Mouse (Mus musculus) CH12.LX (cell line): ENCODE measurements around the gene Clrn2. TPM values are rescaled to one million over a fixed set of nuclear protein-coding genes. Genes with fewer than 3 reads are reported as not detected.

Experiments used
- DNase-seq: peaks from one replicate; pipeline ENCODE4 v3.0.0-alpha.2; 2013; ENCODE audit errors: extremely low read depth
- H3K27ac ChIP-seq: 2 replicates; pipeline ENCODE4 v1.5.1; 2012; ENCODE audit warnings: low read depth, mild to moderate bottlenecking, control low read depth, moderate library complexity; ENCODE audit not compliant: insufficient read depth
- H3K27me3 ChIP-seq: replicated peaks from 2 replicates; pipeline ENCODE3; 2012; ENCODE audit warnings: inconsistent platforms
- H3K36me3 ChIP-seq, 2 experiments: replicated peaks in 1 of 2; 2 replicates each; pipeline versions ENCODE3 to v1.6.1; 2012; ENCODE audit warnings: inconsistent platforms in 1 of 2, low read length in 1 of 2, mild to moderate bottlenecking in 1 of 2, mixed read lengths in 1 of 2, moderate library complexity in 1 of 2; ENCODE audit not compliant: control insufficient read depth in 1 of 2, insufficient read depth in 1 of 2
- H3K4me1 ChIP-seq, 2 experiments: 2 replicates each; pipeline ENCODE4 v1.6.1; 2012; ENCODE audit warnings: inconsistent platforms in 1 of 2, moderate library complexity in 1 of 2; ENCODE audit not compliant: insufficient read depth in 2 of 2, control insufficient read depth in 1 of 2
- H3K4me2 ChIP-seq: 2 replicates; pipeline ENCODE4 v1.6.1; 2012; ENCODE audit warnings: low read depth, mild to moderate bottlenecking, control low read depth; ENCODE audit not compliant: poor library complexity, insufficient read depth, severe bottlenecking
- H3K4me3 ChIP-seq, 3 experiments: fragments of 150-350 bp in 1 of 3; sonication (generic) in 1 of 3; replicated peaks in 1 of 3; 2 replicates each; pipeline versions ENCODE3 to v1.5.1; 2011 to 2012; ENCODE audit warnings: low read depth in 2 of 3, low read length in 2 of 3, mild to moderate bottlenecking in 2 of 3, moderate library complexity in 2 of 3, control low read depth in 1 of 3, improper control_type of control experiment in 1 of 3, inconsistent platforms in 1 of 3, mixed read lengths in 1 of 3; ENCODE audit not compliant: poor library complexity in 1 of 3
- H3K79me2 ChIP-seq: replicated peaks from 2 replicates; pipeline ENCODE4 v1.6.1; 2012; ENCODE audit warnings: mild to moderate bottlenecking, moderate library complexity; ENCODE audit not compliant: control insufficient read depth, poor library complexity, insufficient read depth, severe bottlenecking; ENCODE audit errors: extremely low read depth
- H3K9ac ChIP-seq: 2 replicates; pipeline ENCODE4 v1.6.1; 2012; ENCODE audit warnings: low read depth, mild to moderate bottlenecking, control low read depth, moderate library complexity; ENCODE audit not compliant: insufficient read depth
- H3K9me3 ChIP-seq: replicated peaks from 2 replicates; pipeline ENCODE3; 2012; ENCODE audit warnings: low read length, inconsistent platforms, mixed read lengths
- BHLHE40 ChIP-seq: IDR thresholded peaks from 2 replicates; pipeline ENCODE4 v1.6.1; 2011; ENCODE audit warnings: mild to moderate bottlenecking, low read depth, low read length, improper control_type of control experiment
- CHD1 ChIP-seq: IDR thresholded peaks from 2 replicates; pipeline ENCODE4 v1.6.1; 2012; ENCODE audit warnings: low read depth, low read length, improper control_type of control experiment, inconsistent platforms
- ELF1 ChIP-seq: IDR thresholded peaks from 2 replicates; pipeline ENCODE4 v1.6.1; 2014; ENCODE audit warnings: low read depth, mild to moderate bottlenecking, inconsistent platforms, low read length, improper control_type of control experiment
- EP300 ChIP-seq: IDR thresholded peaks from 2 replicates; pipeline ENCODE4 v1.6.1; 2011; ENCODE audit warnings: low read length, improper control_type of control experiment
- GABPA ChIP-seq: IDR thresholded peaks from 2 replicates; pipeline ENCODE4 v1.6.1; 2012; ENCODE audit warnings: low read depth, low read length, improper control_type of control experiment, inconsistent platforms; ENCODE audit not compliant: insufficient replicate concordance
- HCFC1 ChIP-seq: IDR thresholded peaks from 2 replicates; pipeline ENCODE4 v1.6.1; 2012; ENCODE audit warnings: low read depth, mild to moderate bottlenecking, inconsistent platforms, low read length, improper control_type of control experiment
- JUN ChIP-seq: IDR thresholded peaks from 2 replicates; pipeline ENCODE4 v1.6.1; 2011; ENCODE audit warnings: low read depth, mild to moderate bottlenecking, low read length, improper control_type of control experiment, moderate library complexity; ENCODE audit not compliant: insufficient read depth
- JUND ChIP-seq: conservative IDR thresholded peaks from 2 replicates; pipeline ENCODE4 v1.6.1; 2011; ENCODE audit warnings: low read depth, low read length, improper control_type of control experiment
- NELFE ChIP-seq: IDR thresholded peaks from 2 replicates; pipeline ENCODE4 v1.6.1; 2011; ENCODE audit warnings: low read depth, low read length, improper control_type of control experiment
- PAX5 ChIP-seq: IDR thresholded peaks from 2 replicates; pipeline ENCODE4 v1.6.1; 2012; ENCODE audit warnings: low read length, inconsistent platforms, mixed read lengths
- RAD21 ChIP-seq: IDR thresholded peaks from 2 replicates; pipeline ENCODE4 v1.6.1; 2011; ENCODE audit warnings: low read depth, mild to moderate bottlenecking, low read length, improper control_type of control experiment, moderate library complexity
- SIN3A ChIP-seq: IDR thresholded peaks from 2 replicates; pipeline ENCODE4 v1.6.1; 2012; ENCODE audit warnings: low read length, improper control_type of control experiment, inconsistent platforms
- UBTF ChIP-seq: IDR thresholded peaks from 2 replicates; pipeline ENCODE4 v1.6.1; 2012; ENCODE audit warnings: low read depth, mild to moderate bottlenecking, inconsistent platforms, low read length, improper control_type of control experiment, moderate library complexity
- USF2 ChIP-seq: conservative IDR thresholded peaks from 2 replicates; pipeline ENCODE4 v1.6.1; 2011; ENCODE audit warnings: low read depth, low read length, improper control_type of control experiment
- dilution Hi-C: fragments of 300-500 bp; cut with MboI; formaldehyde crosslinking; loops from 2 replicates; pipeline ENCODE4 v1.14.3; 2020; ENCODE audit warnings: low sequenced_read_pairs; ENCODE audit not compliant: extremely low pct_unique_long_range_greater_than_20kb, extremely low pct_ligation_motif_present
- in situ Hi-C: fragments of 300-500 bp; cut with MboI; formaldehyde crosslinking; loops from 3 replicates; pipeline ENCODE4 v1.14.3; 2019; ENCODE audit warnings: low sequenced_read_pairs, low pct_ligation_motif_present, low pct_unique_long_range_greater_than_20kb, mixed read lengths
- polyA plus RNA-seq: library from polyadenylated mRNA; unstranded; fragments of >175 nt; gene quantifications from 2 replicates; pipeline ENCODE4 v1.2.1, GENCODE M21; 2012; ENCODE audit warnings: low read depth; ENCODE audit not compliant: insufficient read length
- total RNA-seq, 2 experiments: library from RNA; depleted of rRNA; stranded (reverse); fragments of 300-350 nt in 1 of 2; fragments of >200 nt in 1 of 2; gene quantifications; 2 replicates each; pipeline ENCODE4 v1.2.3; 2012 to 2014

The Clrn2 gene
- total and polyA plus RNA-seq, 3 experiments: not detected

DNA sequence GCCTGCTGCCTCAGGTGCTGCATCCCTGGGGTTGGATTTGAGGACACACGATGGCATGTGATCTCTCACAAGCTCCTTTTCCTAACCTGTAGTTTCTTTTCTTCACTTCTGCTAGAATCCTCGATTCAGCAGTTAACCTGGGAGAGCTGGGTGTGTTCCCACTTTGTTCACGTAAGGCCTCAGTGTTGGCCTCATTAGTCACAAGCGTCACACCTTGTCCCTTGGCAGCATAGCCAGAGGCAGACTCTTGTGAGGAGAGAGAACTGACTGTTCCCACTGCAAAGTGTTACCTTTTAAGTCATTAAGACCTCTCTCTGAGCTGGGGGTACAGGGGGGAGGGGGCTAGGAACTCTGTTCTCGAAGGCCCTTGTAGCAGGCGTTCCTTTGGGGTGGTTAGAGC, 59.4 kb downstream of the Clrn2 start:
- dilution Hi-C loops (no loop called here), in situ Hi-C loops (no loop called here)
- Histone ChIP-seq H3K27me3 (no peaks in the 10 kb centered on the region), H3K4me2 (no peak overlapping the region), H3K9ac (no peak overlapping the region), H3K36me3 (peaks cover 23 to 87% of the 10 kb centered on the region in 2 experiments), H3K27ac (no peak overlapping the region), H3K4me3 (no peak overlapping the region), H3K4me1 (peaks cover 2 to 32% of the 10 kb centered on the region in 2 experiments; a peak in 3 of 4 replicates), H3K79me2 (no peaks in the 10 kb centered on the region), H3K9me3 (no peaks in the 10 kb centered on the region)
- DNase-seq: no peak
- no peak for TF ChIP-seq UBTF
- TF ChIP-seq JUND: no peak
- TF ChIP-seq PAX5: no peak
- TF ChIP-seq JUN: no peak
- TF ChIP-seq CHD1: no peak

DNA sequence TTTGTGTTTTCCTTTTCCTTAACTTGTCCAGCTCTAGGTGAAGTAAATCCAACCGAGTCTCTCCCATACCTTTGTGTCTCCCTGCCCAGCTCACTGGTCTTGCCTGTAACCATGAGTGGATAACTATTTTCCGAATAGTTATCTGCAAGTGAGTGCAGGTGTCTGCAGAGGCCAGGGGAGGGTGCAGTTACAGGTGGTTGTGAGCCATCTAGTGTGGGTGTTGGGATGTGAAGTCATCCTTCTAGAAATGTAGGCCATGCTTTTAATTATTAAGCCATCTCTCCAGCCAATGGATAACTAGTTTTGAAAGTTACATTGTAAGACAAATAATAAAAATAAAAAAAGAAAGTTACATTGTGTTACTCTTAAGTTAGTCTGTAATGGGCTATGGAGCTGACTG, 60.0 kb downstream of the Clrn2 start:
- Histone ChIP-seq H3K4me3 (no peak overlapping the region), H3K4me1 (peaks cover 2 to 32% of the 10 kb centered on the region in 2 experiments; a peak in 3 of 4 replicates), H3K9me3 (no peaks in the 10 kb centered on the region), H3K4me2 (no peak overlapping the region), H3K9ac (no peak overlapping the region), H3K27me3 (no peaks in the 10 kb centered on the region), H3K36me3 (peaks cover 23 to 84% of the 10 kb centered on the region in 2 experiments), H3K79me2 (no peaks in the 10 kb centered on the region), H3K27ac (no peak overlapping the region)
- no peak for DNase-seq
- in situ Hi-C loops (no loop called here), dilution Hi-C loops (no loop called here)
- TF ChIP-seq GABPA: no peak
- TF ChIP-seq HCFC1: no peak
- TF ChIP-seq PAX5: no peak
- no peak for TF ChIP-seq BHLHE40
- TF ChIP-seq RAD21: no peak
- TF ChIP-seq NELFE: no peak
- TF ChIP-seq ELF1: no peak
- TF ChIP-seq EP300: no peak
- TF ChIP-seq SIN3A: no peak
- no peak for TF ChIP-seq USF2

Other genes starting within 250 kb of the Clrn2 start
- 34.8 and 36.8 TPM in 2 replicates for gene Qdpr, start 3.5 kb upstream of the Clrn2 start, total RNA-seq (2012; rRNA removed)
- 78.3 and 82.6 TPM in 2 replicates for gene Qdpr, start 3.5 kb upstream of the Clrn2 start, total RNA-seq (2014; rRNA removed)
- 72.7 and 79.0 TPM in 2 replicates for gene Qdpr, start 3.5 kb upstream of the Clrn2 start, polyA plus RNA-seq
- 108 and 126 TPM in 2 replicates for gene Lap3, start 39.6 kb downstream of the Clrn2 start, total RNA-seq (2012; rRNA removed)
- 130 and 146 TPM in 2 replicates for gene Lap3, start 39.6 kb downstream of the Clrn2 start, total RNA-seq (2014; rRNA removed)
- gene Lap3, start 39.6 kb downstream of the Clrn2 start, polyA plus RNA-seq: 167 and 211 TPM in 2 replicates
- 103 and 106 TPM in 2 replicates for gene Med28, start 66.5 kb downstream of the Clrn2 start, total RNA-seq (2012; rRNA removed)
- gene Med28, start 66.5 kb downstream of the Clrn2 start, total RNA-seq (2014; rRNA removed): 107 and 114 TPM in 2 replicates
- 83.7 and 93.0 TPM in 2 replicates for gene Med28, start 66.5 kb downstream of the Clrn2 start, polyA plus RNA-seq
- 0.04 TPM in 1 of 2 replicates, not detected in the other for gene Fam184b, start 185.9 kb downstream of the Clrn2 start, total RNA-seq (2012; rRNA removed)
- gene Fam184b, start 185.9 kb downstream of the Clrn2 start, total RNA-seq (2014; rRNA removed): not detected in 2 replicates
- gene Fam184b, start 185.9 kb downstream of the Clrn2 start, polyA plus RNA-seq: 0.10 TPM in 1 of 2 replicates, not detected in the other
- 58.9 and 63.9 TPM in 2 replicates for gene Ncapg, start 216.2 kb downstream of the Clrn2 start, total RNA-seq (2012; rRNA removed)
- 95.5 and 113 TPM in 2 replicates for gene Ncapg, start 216.2 kb downstream of the Clrn2 start, total RNA-seq (2014; rRNA removed)
- gene Ncapg, start 216.2 kb downstream of the Clrn2 start, polyA plus RNA-seq: 66.7 and 69.6 TPM in 2 replicates